Mouse (Mus musculus): ENCODE data around the gene Defb36. TPM values are rescaled to one million over a fixed set of nuclear protein-coding genes. Genes with fewer than 3 reads are reported as not detected.

Gene Defb36
- polyA plus RNA-seq, 1 experiment from 2014 or later, result 0.88 TPM

DNA sequence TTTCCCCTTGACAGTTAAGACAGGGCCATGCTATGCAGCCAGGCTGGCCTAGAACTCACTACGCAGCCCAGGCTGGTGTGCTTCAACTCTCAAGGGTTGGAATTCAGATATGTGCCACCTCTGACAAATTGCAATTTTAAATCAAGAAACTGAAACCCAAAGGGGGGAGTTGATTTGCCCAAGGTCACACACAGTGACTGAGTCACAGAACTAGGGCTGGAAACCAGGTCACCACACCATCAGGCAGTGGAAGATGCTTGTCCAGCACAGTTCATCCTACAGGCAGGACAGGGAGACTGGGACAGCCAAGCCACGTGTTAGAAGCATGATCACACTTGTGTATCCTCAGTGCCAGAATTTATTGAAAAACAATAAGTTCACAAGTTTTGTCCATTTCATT, 20.4 kb downstream of the Defb36 start:
- 82% methylated on average over 2 of the region's 2 CpGs for WGBS
- Histone ChIP-seq H3K27me3 (peaks cover 22% of the 10 kb centered on the region), H3K9ac (no peak overlapping the region), H3K4me1 (peaks cover 71% of the 10 kb centered on the region), H3K36me3 (no peaks in the 10 kb centered on the region; the same call in 1 of the 2 replicates), H3K27ac (0 out of 2 replicates have a peak overlapping the region, but pooled peaks have one; percentile 16), H3K9me3 (replicated peaks) (no peaks in the 10 kb centered on the region), H3K4me2 (no peak overlapping the region), H3K4me3 (replicated peaks) (no peak overlapping the region)
- no peak for ATAC-seq (replicated peaks; ENCODE audit: low FRiP score)

DNA sequence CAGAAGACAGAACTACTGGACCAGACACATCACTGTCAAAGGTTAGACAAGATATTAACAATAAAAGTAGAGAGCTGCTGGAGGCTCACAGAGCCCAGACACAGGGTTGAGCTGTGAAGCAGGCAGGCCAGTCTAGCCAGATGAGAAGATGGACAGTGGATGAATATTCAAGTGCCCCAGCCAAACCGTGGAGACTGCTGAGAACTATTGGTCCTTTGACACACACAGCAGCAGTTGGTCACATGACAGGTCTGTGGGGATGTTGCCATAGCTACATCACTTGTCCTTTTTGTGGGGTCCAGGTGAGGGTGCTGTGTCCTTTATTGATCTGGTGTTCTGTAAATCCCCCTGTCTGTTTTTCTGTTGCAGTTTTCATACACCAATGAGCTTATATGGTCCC, 21.1 kb downstream of the Defb36 start:
- Histone ChIP-seq H3K9me3 (replicated peaks) (no peaks in the 10 kb centered on the region), H3K4me1 (peaks cover 74% of the 10 kb centered on the region), H3K4me3 (replicated peaks) (no peak overlapping the region), H3K36me3 (no peaks in the 10 kb centered on the region; the same call in 1 of the 2 replicates), H3K9ac (no peak overlapping the region), H3K27me3 (peaks cover 22% of the 10 kb centered on the region), H3K4me2 (no peak overlapping the region), H3K27ac (peak overlapping the region; percentile 84; the same call in 1 of the 2 replicates)
- no peak for ATAC-seq (replicated peaks; ENCODE audit: low FRiP score)
- 18% methylated on average over 1 of the region's 1 CpGs for WGBS

DNA sequence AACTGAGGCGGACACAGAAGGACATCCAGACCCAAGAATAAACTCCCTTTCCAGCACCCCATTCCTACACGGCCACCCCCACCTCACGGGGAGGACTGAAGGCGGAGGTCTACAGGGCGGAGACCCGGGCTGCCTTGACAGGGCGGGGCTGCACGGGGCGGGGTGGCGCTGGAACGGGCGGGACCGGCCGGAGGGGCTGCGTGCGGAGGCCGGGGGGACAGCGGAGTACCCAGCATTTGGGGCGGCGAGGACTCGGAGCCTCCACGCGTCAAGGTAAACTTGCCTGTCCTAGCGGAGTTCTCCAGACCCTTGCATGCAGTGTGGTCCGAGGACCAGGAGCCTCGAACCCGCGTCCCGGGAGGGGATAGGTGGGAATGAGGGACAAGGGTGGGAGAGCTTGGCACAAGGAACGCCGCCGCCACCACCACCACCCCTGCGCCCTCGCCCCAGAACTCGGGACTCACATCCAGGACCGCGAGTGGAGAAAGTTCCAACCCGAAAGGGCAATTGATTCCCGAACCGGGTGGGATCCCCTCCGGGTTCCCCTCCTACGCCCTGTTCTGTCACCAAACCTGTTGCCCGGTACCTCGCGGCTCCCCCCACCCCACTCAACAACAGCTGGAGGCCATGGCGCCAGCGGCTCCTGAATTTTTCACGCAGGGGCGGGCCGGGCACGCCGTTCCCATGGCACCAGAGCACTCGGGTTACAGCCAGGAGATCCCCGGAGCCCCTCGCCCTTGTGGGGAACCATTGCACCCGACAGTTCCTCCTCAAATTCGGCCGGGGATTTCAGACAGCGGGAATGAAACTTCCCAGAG, 22.9 kb downstream of the Defb36 start, which contains the start of gene Rem1:
Gene Rem1, plus strand, starts transcription at position 178 of the 818 bp plus-strand sequence.
- Histone ChIP-seq H3K27me3 (peaks cover 22% of the 10 kb centered on the region), H3K27ac (peak within 1 kb of the TSS; percentile 84), H3K9me3 (replicated peaks) (no peaks in the 10 kb centered on the region), H3K4me3 (replicated peaks) (peak within 1 kb of the TSS; percentile 67), H3K4me2 (peak within 1 kb of the TSS; percentile 83), H3K4me1 (peaks cover 74% of the 10 kb centered on the region), H3K36me3 (peaks cover 11% of the 10 kb centered on the region), H3K9ac (peak within 1 kb of the TSS; percentile 68)
- WGBS, result under 1% methylated on average over 56 of the region's 59 CpGs
- peak; percentile 49 for ATAC-seq (replicated peaks; ENCODE audit: low FRiP score)

DNA sequence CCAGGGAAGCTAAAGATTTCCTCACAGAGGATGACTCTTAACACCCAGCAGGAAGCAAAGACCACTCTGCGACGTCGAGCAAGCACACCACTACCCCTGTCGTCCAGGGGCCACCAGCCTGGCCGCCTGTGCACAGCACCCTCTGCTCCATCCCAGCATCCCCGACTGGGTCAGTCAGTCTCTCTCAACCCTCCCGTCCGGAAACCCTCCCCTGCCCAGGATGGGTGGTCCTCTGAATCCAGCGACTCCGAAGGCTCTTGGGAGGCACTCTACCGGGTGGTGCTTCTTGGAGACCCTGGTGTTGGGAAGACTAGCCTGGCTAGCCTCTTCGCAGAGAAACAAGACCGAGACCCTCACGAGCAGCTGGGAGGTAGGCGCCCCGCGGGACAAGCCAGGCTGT, 23.9 kb downstream of the Defb36 start:
- WGBS, result 32% methylated on average over 17 of the region's 17 CpGs
- peak overlapping the region; percentile 68 for H3K9ac ChIP-seq
- peaks cover 77% of the 10 kb centered on the region for H3K4me1 ChIP-seq
- no peak for ATAC-seq (replicated peaks; ENCODE audit: low FRiP score)
- peak overlapping the region; percentile 84 for H3K27ac ChIP-seq
- H3K4me3 ChIP-seq (replicated peaks), result peak overlapping the region; percentile 67
- H3K27me3 ChIP-seq, result peaks cover 22% of the 10 kb centered on the region
- peak overlapping the region; percentile 83 for H3K4me2 ChIP-seq
- H3K9me3 ChIP-seq (replicated peaks), result no peaks in the 10 kb centered on the region
- H3K36me3 ChIP-seq, result peaks cover 11% of the 10 kb centered on the region

DNA sequence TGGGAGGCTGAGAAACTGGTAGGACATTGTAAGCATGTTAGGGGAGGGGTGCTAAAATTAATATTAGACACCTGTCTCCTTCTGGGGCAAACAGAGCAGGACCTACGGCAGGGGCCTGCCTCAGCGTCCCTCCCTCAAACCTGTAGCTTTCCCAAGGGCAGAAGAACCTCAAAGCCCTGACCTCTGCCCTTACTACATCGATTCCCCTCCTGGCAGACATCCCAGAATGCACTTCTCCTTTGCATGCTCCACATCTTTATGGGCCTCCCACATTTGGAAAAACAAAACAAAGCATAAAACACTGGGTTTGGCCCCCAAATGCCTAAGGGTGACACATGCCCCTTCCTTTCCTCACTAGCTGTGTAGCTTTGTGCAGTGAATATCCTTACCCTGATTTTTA, 25.1 kb downstream of the Defb36 start:
- 25% methylated on average over 3 of the region's 3 CpGs for WGBS
- no peaks in the 10 kb centered on the region for H3K9me3 ChIP-seq (replicated peaks)

DNA sequence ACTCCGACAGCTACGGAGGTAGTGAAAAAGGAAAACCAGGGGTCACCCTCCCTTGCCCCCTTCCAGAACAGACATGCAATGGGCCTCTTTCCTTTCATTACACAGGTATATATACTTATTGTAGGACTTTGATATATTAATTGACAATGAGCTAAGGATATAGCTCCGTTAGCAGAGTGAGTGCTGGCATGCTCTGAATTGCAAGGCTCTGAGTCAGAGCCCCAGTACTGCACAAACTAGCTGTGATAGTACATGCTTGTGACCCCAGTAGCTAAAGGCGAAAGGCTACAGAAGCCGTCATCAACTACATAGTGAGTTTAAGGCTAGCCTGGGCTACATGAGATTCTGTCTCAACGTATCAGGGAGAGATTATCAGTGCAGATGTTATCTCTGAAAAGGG, 25.8 kb downstream of the Defb36 start:
- Histone ChIP-seq H3K9ac (no peak overlapping the region), H3K36me3 (peaks cover 20% of the 10 kb centered on the region), H3K4me2 (peak overlapping the region; percentile 83), H3K9me3 (replicated peaks) (no peaks in the 10 kb centered on the region), H3K4me3 (replicated peaks) (peak overlapping the region; percentile 67), H3K4me1 (peaks cover 93% of the 10 kb centered on the region), H3K27me3 (peaks cover 22% of the 10 kb centered on the region), H3K27ac (peak overlapping the region; percentile 19; the same call in 1 of the 2 replicates)
- 83% methylated on average over 6 of the region's 6 CpGs for WGBS
- no peak for ATAC-seq (replicated peaks; ENCODE audit: low FRiP score)

More for the DNA sequence above, 25.1 kb downstream of the Defb36 start:
- H3K4me1 ChIP-seq, result peaks cover 86% of the 10 kb centered on the region
- H3K27me3 ChIP-seq, result peaks cover 22% of the 10 kb centered on the region
- peak overlapping the region; percentile 84 for H3K27ac ChIP-seq
- no peak for ATAC-seq (replicated peaks; ENCODE audit: low FRiP score)
- H3K9ac ChIP-seq, result no peak overlapping the region
- peaks cover 15% of the 10 kb centered on the region for H3K36me3 ChIP-seq
- H3K4me3 ChIP-seq (replicated peaks), result peak overlapping the region; percentile 67
- peak overlapping the region; percentile 83 for H3K4me2 ChIP-seq

DNA sequence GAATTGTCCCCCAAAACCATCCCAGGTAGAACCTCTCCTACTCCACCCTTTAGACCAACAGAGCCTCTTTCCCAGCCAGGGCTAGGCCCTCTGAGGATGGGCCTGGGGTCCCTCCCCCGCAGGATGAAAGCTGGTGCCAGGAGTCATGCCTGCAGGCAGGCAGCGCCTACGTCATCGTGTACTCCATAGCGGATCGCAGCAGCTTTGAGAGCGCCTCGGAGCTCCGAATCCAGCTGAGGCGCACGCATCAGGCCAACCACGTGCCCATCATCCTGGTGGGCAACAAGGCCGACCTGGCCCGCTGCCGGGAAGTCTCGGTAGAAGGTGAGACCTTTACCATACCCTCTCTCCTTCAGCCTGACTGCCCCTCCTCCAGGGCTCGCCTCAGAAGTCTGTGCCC, 29.2 kb downstream of the Defb36 start:
- Histone ChIP-seq H3K36me3 (peaks cover 20% of the 10 kb centered on the region), H3K9me3 (replicated peaks) (no peaks in the 10 kb centered on the region), H3K4me2 (peak overlapping the region; percentile 20), H3K4me1 (peaks cover 96% of the 10 kb centered on the region), H3K9ac (no peak overlapping the region), H3K4me3 (replicated peaks) (no peak overlapping the region), H3K27me3 (peaks cover 5% of the 10 kb centered on the region; the same call in 1 of the 2 replicates), H3K27ac (peak overlapping the region; percentile 74)
- ATAC-seq (replicated peaks; ENCODE audit: low FRiP score), result no peak
- WGBS, result 40% methylated on average over 17 of the region's 17 CpGs

DNA sequence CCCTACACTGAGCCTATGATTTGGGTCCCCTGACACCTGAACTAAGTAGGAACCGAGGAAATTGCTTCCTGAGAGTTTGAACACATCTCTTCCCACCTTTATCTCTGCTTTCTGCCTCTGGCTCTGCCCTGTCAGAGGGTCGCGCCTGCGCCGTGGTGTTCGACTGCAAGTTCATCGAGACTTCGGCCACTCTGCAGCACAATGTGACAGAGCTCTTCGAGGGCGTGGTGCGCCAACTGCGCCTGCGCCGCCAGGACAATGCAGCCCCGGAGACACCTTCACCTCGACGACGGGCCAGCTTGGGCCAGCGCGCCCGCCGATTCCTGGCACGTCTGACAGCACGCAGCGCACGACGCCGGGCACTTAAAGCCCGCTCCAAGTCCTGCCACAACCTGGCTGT, 30.2 kb downstream of the Defb36 start:
- no peak for ATAC-seq (replicated peaks; ENCODE audit: low FRiP score)
- H3K27ac ChIP-seq, result peak overlapping the region; percentile 97
- no peaks in the 10 kb centered on the region for H3K27me3 ChIP-seq
- H3K9ac ChIP-seq, result no peak overlapping the region
- peaks cover 20% of the 10 kb centered on the region for H3K36me3 ChIP-seq
- no peak overlapping the region for H3K4me3 ChIP-seq (replicated peaks)
- 86% methylated on average over 29 of the region's 29 CpGs for WGBS
- no peak overlapping the region for H3K4me2 ChIP-seq
- H3K9me3 ChIP-seq (replicated peaks), result no peaks in the 10 kb centered on the region
- peaks cover 96% of the 10 kb centered on the region for H3K4me1 ChIP-seq

DNA sequence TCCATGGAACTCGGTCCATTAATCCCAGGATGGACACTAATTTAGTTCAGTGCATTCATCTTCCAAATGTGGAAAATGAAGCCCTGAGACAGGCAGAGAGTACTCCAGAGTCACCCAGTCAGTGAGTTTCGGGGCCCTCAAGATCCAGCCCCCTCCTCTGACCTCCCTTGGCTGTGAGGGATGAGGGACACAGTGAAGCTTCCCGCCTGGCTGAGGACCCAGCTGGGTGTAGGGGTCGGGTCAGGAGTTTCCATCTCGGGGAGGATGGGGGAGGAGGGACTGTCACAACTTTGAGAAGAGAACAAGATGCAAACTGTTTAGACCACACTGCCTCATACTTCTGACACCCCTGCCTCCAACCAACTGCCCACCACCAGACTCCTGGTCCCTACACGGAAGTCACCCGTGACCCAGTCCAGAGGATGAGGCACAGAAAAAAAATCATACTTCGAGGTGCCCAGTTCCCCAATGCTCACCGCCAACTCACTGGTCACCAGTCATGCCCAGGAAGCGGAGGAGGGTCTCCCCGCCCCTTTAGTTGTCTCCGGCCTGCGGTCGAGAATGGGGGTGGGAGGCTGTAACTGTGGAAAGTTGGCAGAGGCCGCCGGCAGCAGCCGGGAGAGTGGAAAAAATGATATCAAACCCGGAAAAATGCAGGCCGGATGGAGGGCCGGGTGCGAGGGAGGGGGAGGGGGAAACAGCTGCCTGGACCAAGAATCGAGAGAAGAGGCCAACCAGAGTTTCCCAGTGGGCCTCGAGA, 32.3 kb downstream of the Defb36 start:
- peaks cover 86% of the 10 kb centered on the region for H3K4me1 ChIP-seq
- 22% methylated on average over 23 of the region's 23 CpGs for WGBS
- H3K4me2 ChIP-seq, result peak overlapping the region; percentile 42
- H3K27ac ChIP-seq, result peak overlapping the region; percentile 97
- no peaks in the 10 kb centered on the region for H3K27me3 ChIP-seq
- H3K9me3 ChIP-seq (replicated peaks), result no peaks in the 10 kb centered on the region
- ATAC-seq (replicated peaks; ENCODE audit: low FRiP score), result peak; percentile 80
- H3K36me3 ChIP-seq, result peaks cover 11% of the 10 kb centered on the region; the same call in 1 of the 2 replicates
- no peak overlapping the region for H3K9ac ChIP-seq
- no peak overlapping the region; the same call in 1 of the 2 replicates for H3K4me3 ChIP-seq (replicated peaks)

DNA sequence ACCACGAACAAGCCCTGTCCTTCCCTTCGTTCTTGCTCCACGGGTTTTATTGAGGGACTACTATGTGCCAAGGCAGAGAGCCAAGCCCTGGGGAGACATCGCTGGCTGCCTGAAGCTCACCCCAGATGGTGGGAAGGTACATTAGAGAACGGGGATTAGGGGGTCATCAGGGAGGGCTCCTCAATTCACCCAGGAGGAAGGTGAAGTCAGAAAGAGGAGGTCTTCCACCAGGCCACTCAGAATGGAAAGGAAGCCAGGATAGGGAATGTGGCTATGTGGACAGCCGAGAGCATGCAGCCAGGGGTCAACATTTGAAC, 32.8 kb downstream of the Defb36 start:
- H3K27me3 ChIP-seq, result no peaks in the 10 kb centered on the region
- peaks cover 81% of the 10 kb centered on the region for H3K4me1 ChIP-seq
- no peaks in the 10 kb centered on the region for H3K9me3 ChIP-seq (replicated peaks)
- 49% methylated on average over 6 of the region's 6 CpGs for WGBS
- H3K27ac ChIP-seq, result peak overlapping the region; percentile 97
- H3K4me3 ChIP-seq (replicated peaks), result no peak overlapping the region
- H3K9ac ChIP-seq, result no peak overlapping the region
- 0 out of 2 replicates have a peak, but pooled peaks cover 9% of the 10 kb centered on the region for H3K36me3 ChIP-seq
- H3K4me2 ChIP-seq, result peak overlapping the region; percentile 42
- no peak for ATAC-seq (replicated peaks; ENCODE audit: low FRiP score)

DNA sequence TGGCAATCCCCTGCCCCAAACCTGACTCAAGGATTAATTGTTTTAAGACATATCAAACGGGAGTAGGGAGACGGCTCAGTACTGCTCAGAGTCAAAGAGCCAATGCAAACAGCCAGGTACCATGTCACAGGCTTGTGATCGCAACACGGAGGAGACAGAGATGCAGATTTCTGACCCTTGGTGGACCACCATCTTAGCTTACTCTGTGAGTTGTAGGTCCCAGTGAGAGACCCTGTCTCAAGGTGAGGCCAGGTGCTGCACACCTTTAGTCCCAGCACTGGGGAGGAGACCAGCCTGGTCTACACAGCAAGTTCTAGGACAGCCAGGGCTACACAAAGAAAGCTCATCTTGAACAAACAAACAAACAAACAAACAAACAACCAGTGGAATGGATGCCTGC, 33.3 kb downstream of the Defb36 start:
- Histone ChIP-seq H3K9ac (no peak overlapping the region), H3K4me3 (replicated peaks) (no peak overlapping the region), H3K4me1 (peaks cover 77% of the 10 kb centered on the region), H3K36me3 (0 out of 2 replicates have a peak, but pooled peaks cover 9% of the 10 kb centered on the region), H3K27ac (peak overlapping the region; percentile 97), H3K27me3 (no peaks in the 10 kb centered on the region), H3K9me3 (replicated peaks) (no peaks in the 10 kb centered on the region), H3K4me2 (no peak overlapping the region)
- ATAC-seq (replicated peaks; ENCODE audit: low FRiP score), result no peak
- WGBS, result 46% methylated on average over 4 of the region's 4 CpGs

DNA sequence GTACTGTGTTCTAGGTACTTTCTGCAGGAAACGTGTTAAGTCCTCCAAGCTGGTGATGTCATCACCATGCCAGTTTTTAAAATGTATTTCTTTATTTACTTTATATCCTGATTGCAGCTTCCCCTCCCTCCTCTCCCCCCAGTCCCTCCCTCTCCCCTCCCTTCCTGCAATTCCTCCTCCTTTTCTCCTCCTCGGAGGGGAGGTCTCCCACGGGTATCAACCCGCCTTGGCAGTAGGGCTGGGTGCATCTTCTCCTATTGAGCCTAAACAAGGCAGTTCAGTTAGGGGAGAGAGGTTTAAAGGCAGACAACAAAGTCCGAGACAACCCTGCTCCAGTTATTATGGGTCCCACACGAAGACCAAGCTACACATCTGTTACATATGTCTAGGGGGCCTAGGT, 34.7 kb downstream of the Defb36 start:
- WGBS, result 32% methylated on average over 6 of the region's 6 CpGs
- H3K27me3 ChIP-seq, result no peaks in the 10 kb centered on the region
- no peak overlapping the region for H3K9ac ChIP-seq
- no peak for ATAC-seq (replicated peaks; ENCODE audit: low FRiP score)
- H3K36me3 ChIP-seq, result 0 out of 2 replicates have a peak, but pooled peaks cover 5% of the 10 kb centered on the region
- H3K4me3 ChIP-seq (replicated peaks), result no peak overlapping the region
- H3K4me1 ChIP-seq, result peaks cover 62% of the 10 kb centered on the region
- no peaks in the 10 kb centered on the region for H3K9me3 ChIP-seq (replicated peaks)
- no peak overlapping the region for H3K4me2 ChIP-seq
- peak overlapping the region; percentile 97 for H3K27ac ChIP-seq
